Mouse (Mus musculus) midbrain, embryonic 11.5 days (tissue): ENCODE results near the gene Ddx58. TPM values are rescaled to one million over a fixed set of nuclear protein-coding genes. Genes with fewer than 3 reads are reported as not detected.

ENCODE experiments used
- ATAC-seq: fragments of 200-750 bp; cut with Nextera tagmentation; 2 replicates; pipeline ENCODE4 v1.8.0; 2017; ENCODE audit warnings: moderate TSS enrichment, moderate library complexity; ENCODE audit not compliant: low FRiP score
- DNase-seq: peaks from one replicate; pipeline ENCODE4 v3.0.0; 2015; ENCODE audit warnings: low spot score; ENCODE audit errors: missing footprints
- H3K27ac ChIP-seq: fragments of 300-500 bp; sonication (generic); 2 replicates; pipeline ENCODE4 v1.5.1; 2014; ENCODE audit warnings: low read depth, low read length
- H3K27me3 ChIP-seq: fragments of 300-500 bp; sonication (generic); 2 replicates; pipeline ENCODE4 v1.6.1; 2014; ENCODE audit warnings: mild to moderate bottlenecking, low read length, moderate library complexity, mixed read lengths; ENCODE audit not compliant: control insufficient read depth, insufficient read depth
- H3K36me3 ChIP-seq: fragments of 300-500 bp; sonication (generic); 2 replicates; pipeline ENCODE4 v1.6.1; 2014; ENCODE audit warnings: mild to moderate bottlenecking, low read length, moderate library complexity, mixed read lengths; ENCODE audit not compliant: control insufficient read depth, insufficient read depth
- H3K4me1 ChIP-seq: fragments of 300-500 bp; sonication (generic); 2 replicates; pipeline ENCODE4 v1.6.1; 2014; ENCODE audit warnings: low read length; ENCODE audit not compliant: control insufficient read depth, insufficient read depth
- H3K4me2 ChIP-seq: fragments of 300-500 bp; sonication (generic); 2 replicates; pipeline ENCODE4 v1.6.1; 2014; ENCODE audit warnings: mild to moderate bottlenecking, moderate library complexity
- H3K4me3 ChIP-seq: fragments of 300-500 bp; sonication (generic); 2 replicates; pipeline ENCODE4 v1.5.1; 2014; ENCODE audit warnings: low read depth, low read length
- H3K9ac ChIP-seq: fragments of 300-500 bp; sonication (generic); 2 replicates; pipeline ENCODE4 v1.6.1; 2014; ENCODE audit warnings: low read length
- H3K9me3 ChIP-seq: fragments of 300-500 bp; sonication (generic); 2 replicates; pipeline ENCODE4 v1.6.1; 2016; ENCODE audit warnings: low read length; ENCODE audit not compliant: control insufficient read depth
- WGBS: fragments of 180-500 bp; shearing (Covaris S2); extraction: QIAGEN DNeasy Blood & Tissue Kit; methylation state at CpG from one replicate; pipeline ENCODE4 v1.1.7; 2014; 5-methylcytosine and 5-hydroxymethylcytosine counted together
- polyA plus RNA-seq: library from polyadenylated mRNA; unstranded; fragments of >200 nt; fragmentation: Nextera tagmentation; extraction: Ambion mirVana; gene quantifications from 2 replicates; pipeline ENCODE4 v1.2.1, GENCODE M21; 2014

The Ddx58 gene
- polyA plus RNA-seq, 1 experiment from 2014 or later: 2.1 TPM

GRCm38 (mm10) chr4:40240272-40240744, 680 bp upstream of the Ddx58 start:
- 54% methylated on average over 5 of the region's 5 CpGs for WGBS
- Histone ChIP-seq H3K4me1 (peaks cover 5% of the 10 kb centered on the region; the same call in 1 of the 2 replicates), H3K9ac (no peak overlapping the region), H3K27me3 (no peaks in the 10 kb centered on the region), H3K27ac (no peak overlapping the region), H3K4me2 (peak overlapping the region; percentile 52), H3K4me3 (no peak overlapping the region), H3K36me3 (no peaks in the 10 kb centered on the region), H3K9me3 (no peaks in the 10 kb centered on the region)
- DNase-seq (no peak), ATAC-seq (peak; percentile 31; the same call in 1 of the 2 replicates)

GRCm38 (mm10) chr4:40238483-40239408, 882 bp downstream of the Ddx58 start:
- peak; percentile 55 for ATAC-seq

GRCm38 (mm10) chr4:40236829-40237228, 2.8 kb downstream of the Ddx58 start:
- Histone ChIP-seq H3K4me1 (peaks cover 5% of the 10 kb centered on the region; the same call in 1 of the 2 replicates), H3K27ac (no peak overlapping the region), H3K36me3 (no peaks in the 10 kb centered on the region), H3K4me2 (no peak overlapping the region), H3K9ac (no peak overlapping the region), H3K9me3 (no peaks in the 10 kb centered on the region), H3K27me3 (no peaks in the 10 kb centered on the region), H3K4me3 (no peak overlapping the region)
- ATAC-seq (no peak), DNase-seq (peak; percentile 51)
- WGBS: 90% methylated on average over 4 of the region's 4 CpGs

More at GRCm38 (mm10) chr4:40238483-40239408, 882 bp downstream of the Ddx58 start:
- no peaks in the 10 kb centered on the region for H3K27me3 ChIP-seq
- no peaks in the 10 kb centered on the region for H3K9me3 ChIP-seq
- WGBS: 1% methylated on average over 17 of the region's 17 CpGs
- peak overlapping the region; percentile 52 for H3K4me2 ChIP-seq
- peak; percentile 89 for DNase-seq
- H3K4me3 ChIP-seq: peak overlapping the region; percentile 34
- H3K4me1 ChIP-seq: peaks cover 5% of the 10 kb centered on the region; the same call in 1 of the 2 replicates
- no peak overlapping the region for H3K27ac ChIP-seq
- H3K36me3 ChIP-seq: no peaks in the 10 kb centered on the region
- peak overlapping the region; percentile 35 for H3K9ac ChIP-seq

- ATAC-seq: no peak
- Histone ChIP-seq H3K4me3 (no peak overlapping the region), H3K27ac (no peak overlapping the region), H3K4me1 (peaks cover 5% of the 10 kb centered on the region; the same call in 1 of the 2 replicates), H3K27me3 (no peaks in the 10 kb centered on the region), H3K9ac (no peak overlapping the region), H3K4me2 (no peak overlapping the region), H3K9me3 (no peaks in the 10 kb centered on the region), H3K36me3 (no peaks in the 10 kb centered on the region)
- 88% methylated on average over 5 of the region's 6 CpGs for WGBS
- peak; percentile 4 for DNase-seq
Observed at GRCm38 (mm10) chr4:40234256-40234655, 5.4 kb downstream of the Ddx58 start.

GRCm38 (mm10) chr4:40233062-40233664, 6.5 kb downstream of the Ddx58 start:
- Histone ChIP-seq H3K9me3 (no peaks in the 10 kb centered on the region), H3K36me3 (no peaks in the 10 kb centered on the region), H3K27ac (no peak overlapping the region), H3K4me3 (no peak overlapping the region), H3K9ac (no peak overlapping the region), H3K4me1 (no peaks in the 10 kb centered on the region), H3K27me3 (no peaks in the 10 kb centered on the region), H3K4me2 (no peak overlapping the region)
- DNase-seq (peak; percentile 31), ATAC-seq (no peak)
- 96% methylated on average over 7 of the region's 7 CpGs for WGBS

GRCm38 (mm10) chr4:40229723-40230122, 9.9 kb downstream of the Ddx58 start:
- Histone ChIP-seq H3K27me3 (no peaks in the 10 kb centered on the region), H3K4me2 (no peak overlapping the region), H3K4me3 (no peak overlapping the region), H3K9me3 (no peaks in the 10 kb centered on the region), H3K27ac (no peak overlapping the region), H3K36me3 (no peaks in the 10 kb centered on the region), H3K9ac (no peak overlapping the region), H3K4me1 (no peaks in the 10 kb centered on the region)
- ATAC-seq (no peak), DNase-seq (peak; percentile 2)
- WGBS: 90% methylated on average over 6 of the region's 6 CpGs

- Histone ChIP-seq H3K36me3 (no peaks in the 10 kb centered on the region), H3K9me3 (no peaks in the 10 kb centered on the region), H3K4me1 (no peaks in the 10 kb centered on the region), H3K27ac (no peak overlapping the region), H3K4me2 (no peak overlapping the region), H3K9ac (no peak overlapping the region), H3K4me3 (no peak overlapping the region), H3K27me3 (no peaks in the 10 kb centered on the region)
- DNase-seq (peak; percentile 39), ATAC-seq (no peak)
- 93% methylated on average over 7 of the region's 7 CpGs for WGBS
Observed at GRCm38 (mm10) chr4:40227886-40228285, 11.7 kb downstream of the Ddx58 start.

- Histone ChIP-seq H3K4me3 (no peak overlapping the region), H3K36me3 (no peaks in the 10 kb centered on the region), H3K4me1 (no peaks in the 10 kb centered on the region), H3K9me3 (no peaks in the 10 kb centered on the region), H3K27ac (no peak overlapping the region), H3K27me3 (no peaks in the 10 kb centered on the region), H3K4me2 (no peak overlapping the region), H3K9ac (no peak overlapping the region)
- ATAC-seq (no peak), DNase-seq (no peak)
- WGBS: 88% methylated on average over 11 of the region's 11 CpGs
Observed at GRCm38 (mm10) chr4:40227131-40227530, 12.5 kb downstream of the Ddx58 start.

- DNase-seq: no peak
- no peak overlapping the region for H3K9ac ChIP-seq
- no peak overlapping the region for H3K4me3 ChIP-seq
- no peaks in the 10 kb centered on the region for H3K36me3 ChIP-seq
- H3K27me3 ChIP-seq: no peaks in the 10 kb centered on the region
- H3K4me2 ChIP-seq: no peak overlapping the region
- 83% methylated on average over 5 of the region's 5 CpGs for WGBS
- no peaks in the 10 kb centered on the region for H3K9me3 ChIP-seq
- H3K4me1 ChIP-seq: no peaks in the 10 kb centered on the region
- no peak for ATAC-seq
- no peak overlapping the region for H3K27ac ChIP-seq
Observed at GRCm38 (mm10) chr4:40226095-40226494, 13.5 kb downstream of the Ddx58 start.
